Mouse (Mus musculus): ENCODE data around the gene Fbxl17. TPM values are rescaled to one million over a fixed set of nuclear protein-coding genes. Genes with fewer than 3 reads are reported as not detected.

Fbxl17 gene
- total and polyA plus RNA-seq, 3 experiments: 5.0 to 9.7 TPM; not detected in 1

DNA sequence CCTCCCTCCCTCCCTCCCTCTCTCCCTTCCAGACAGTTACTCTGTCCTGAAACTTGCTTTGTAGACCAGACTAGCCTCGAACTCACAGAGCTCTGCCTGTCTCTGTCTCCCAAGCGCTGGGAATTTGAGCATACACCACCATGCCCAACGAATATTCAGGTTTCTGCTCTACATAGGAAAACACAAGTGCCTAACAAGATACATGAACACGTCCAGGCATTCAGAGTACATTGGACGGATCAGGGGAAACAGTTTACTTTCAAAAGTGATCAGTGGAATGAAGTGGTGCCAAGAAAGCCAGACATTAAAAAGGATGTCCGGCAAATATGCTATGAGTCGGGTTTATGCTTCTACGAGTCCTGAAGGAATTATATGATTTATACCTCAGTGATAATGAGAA lies 263.6 kb downstream of the Fbxl17 start:
- Histone ChIP-seq H3K27ac (ENCODE audit: control insufficient read depth, low read depth, low read length) (no peak overlapping the region), H3K79me2 (ENCODE audit: control insufficient read depth, insufficient read depth, low read length, poor library complexity) (no peaks in the 10 kb centered on the region), H3K9ac (ENCODE audit: control insufficient read depth, low read depth, low read length, poor library complexity, severe bottlenecking) (no peak overlapping the region), H3K27me3 (ENCODE audit: control insufficient read depth in 1 of 2, insufficient read depth in 2 of 2, low read length in 2 of 2) (no peaks in the 10 kb centered on the region), H3K9me3 (replicated peaks; ENCODE audit: insufficient read depth, low read length) (no peaks in the 10 kb centered on the region), H3K4me1 (ENCODE audit: control insufficient read depth in 1 of 2, insufficient read depth in 2 of 2, low read length in 2 of 2) (no peaks in the 10 kb centered on the region), H3K4me3 (ENCODE audit: control insufficient read depth in 1 of 2, insufficient read depth in 1 of 2, low read depth in 2 of 2, low read length in 2 of 2) (no peak overlapping the region), H3K36me3 (ENCODE audit: control insufficient read depth in 1 of 2, insufficient read depth in 2 of 2, low read length in 2 of 2) (no peaks in the 10 kb centered on the region)
- no peak for TF ChIP-seq JUND (IDR thresholded peaks at IDR 0.05; ENCODE audit: low read depth, low read length)
- no peak for TF ChIP-seq ZKSCAN1 (IDR thresholded peaks at IDR 0.05; ENCODE audit: low read depth, low read length)
- no peak for TF ChIP-seq MAX (IDR thresholded peaks at IDR 0.05; ENCODE audit: low read length)
- no peak for TF ChIP-seq MAZ (IDR thresholded peaks at IDR 0.05; ENCODE audit: low read depth, low read length)
- no peak for TF ChIP-seq GABPA (IDR thresholded peaks at IDR 0.05; ENCODE audit: low read depth, low read length)
- TF ChIP-seq EP300 (IDR thresholded peaks at IDR 0.05; ENCODE audit: low read depth in 1 of 2, low read length in 2 of 2): no peak
- DNase-seq (ENCODE audit: low read depth, low spot score): no peak

DNA sequence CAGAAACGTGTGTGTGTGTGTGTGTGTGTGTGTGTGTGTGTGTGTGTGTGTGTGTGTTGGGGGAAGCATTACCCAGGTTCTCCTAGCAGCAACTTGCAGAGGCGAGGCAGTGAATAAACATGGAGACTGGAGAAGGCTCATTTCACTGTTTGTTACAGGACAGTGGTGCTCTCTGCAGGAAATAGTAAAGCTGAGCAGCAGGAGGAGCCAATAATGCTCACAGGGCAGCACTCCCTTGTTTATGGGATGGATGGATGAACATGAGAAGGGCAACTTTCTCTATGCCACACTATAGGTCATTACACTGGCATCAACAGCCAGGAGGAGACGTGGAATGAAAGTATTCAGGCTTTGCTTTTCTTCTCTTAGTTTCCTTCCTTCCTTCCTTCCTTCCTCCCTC lies 264.0 kb downstream of the Fbxl17 start:
- H3K27me3 ChIP-seq (ENCODE audit: control insufficient read depth in 1 of 2, insufficient read depth in 2 of 2, low read length in 2 of 2): no peaks in the 10 kb centered on the region
- TF ChIP-seq USF1 (IDR thresholded peaks at IDR 0.05; ENCODE audit: low read depth, low read length) (no peak), NELFE (IDR thresholded peaks at IDR 0.05; ENCODE audit: low read depth, low read length) (no peak), GATA1 (IDR thresholded peaks at IDR 0.05; ENCODE audit: low read depth, low read length) (no peak), HCFC1 (IDR thresholded peaks at IDR 0.05; ENCODE audit: low read depth, low read length) (no peak)
- H3K27ac ChIP-seq (ENCODE audit: control insufficient read depth, low read depth, low read length): no peak overlapping the region
- no peaks in the 10 kb centered on the region for H3K9me3 ChIP-seq (replicated peaks; ENCODE audit: insufficient read depth, low read length)
- no peaks in the 10 kb centered on the region for H3K36me3 ChIP-seq (ENCODE audit: control insufficient read depth in 1 of 2, insufficient read depth in 2 of 2, low read length in 2 of 2)
- H3K4me3 ChIP-seq (ENCODE audit: control insufficient read depth in 1 of 2, insufficient read depth in 1 of 2, low read depth in 2 of 2, low read length in 2 of 2): no peak overlapping the region
- no peaks in the 10 kb centered on the region for H3K4me1 ChIP-seq (ENCODE audit: control insufficient read depth in 1 of 2, insufficient read depth in 2 of 2, low read length in 2 of 2)
- no peak for DNase-seq (ENCODE audit: low read depth, low spot score)
- no peak overlapping the region for H3K9ac ChIP-seq (ENCODE audit: control insufficient read depth, low read depth, low read length, poor library complexity, severe bottlenecking)
- H3K79me2 ChIP-seq (ENCODE audit: control insufficient read depth, insufficient read depth, low read length, poor library complexity): no peaks in the 10 kb centered on the region

DNA sequence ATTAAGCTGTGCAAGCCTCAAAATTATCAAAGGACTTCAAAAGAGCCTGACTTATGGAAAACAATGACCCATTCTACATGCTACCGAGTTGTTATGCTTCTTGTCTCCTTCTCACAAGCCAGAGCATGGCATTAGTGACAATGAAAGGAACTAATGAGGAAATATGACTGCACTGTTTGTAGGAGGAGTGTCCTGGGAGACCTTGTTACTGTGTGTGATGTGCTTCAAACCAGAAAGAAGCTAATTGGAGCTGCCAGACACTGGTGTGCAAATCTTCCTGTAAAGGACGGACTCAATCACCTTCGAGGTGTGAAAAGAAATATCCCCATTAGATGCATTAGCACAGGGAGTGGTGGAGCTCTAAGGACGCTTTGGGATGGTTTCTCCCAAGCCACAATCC lies 270.7 kb downstream of the Fbxl17 start:
- DNase-seq (ENCODE audit: low read depth, low spot score): no peak
- Histone ChIP-seq H3K36me3 (ENCODE audit: control insufficient read depth in 1 of 2, insufficient read depth in 2 of 2, low read length in 2 of 2) (no peaks in the 10 kb centered on the region), H3K4me1 (ENCODE audit: control insufficient read depth in 1 of 2, insufficient read depth in 2 of 2, low read length in 2 of 2) (no peaks in the 10 kb centered on the region), H3K27me3 (ENCODE audit: control insufficient read depth in 1 of 2, insufficient read depth in 2 of 2, low read length in 2 of 2) (no peaks in the 10 kb centered on the region), H3K9me3 (replicated peaks; ENCODE audit: insufficient read depth, low read length) (no peaks in the 10 kb centered on the region), H3K27ac (ENCODE audit: control insufficient read depth, low read depth, low read length) (no peak overlapping the region), H3K4me3 (ENCODE audit: control insufficient read depth in 1 of 2, insufficient read depth in 1 of 2, low read depth in 2 of 2, low read length in 2 of 2) (no peak overlapping the region), H3K9ac (ENCODE audit: control insufficient read depth, low read depth, low read length, poor library complexity, severe bottlenecking) (no peak overlapping the region), H3K79me2 (ENCODE audit: control insufficient read depth, insufficient read depth, low read length, poor library complexity) (no peaks in the 10 kb centered on the region)
- TF ChIP-seq TAL1 (IDR thresholded peaks at IDR 0.05; ENCODE audit: low read length): no peak
- no peak for TF ChIP-seq TCF12 (IDR thresholded peaks at IDR 0.05; ENCODE audit: low read depth, low read length)
- no peak for TF ChIP-seq MAZ (IDR thresholded peaks at IDR 0.05; ENCODE audit: low read depth, low read length)
- no peak for TF ChIP-seq MAX (IDR thresholded peaks at IDR 0.05; ENCODE audit: low read length)
- TF ChIP-seq GABPA (IDR thresholded peaks at IDR 0.05; ENCODE audit: low read depth, low read length): no peak
- TF ChIP-seq USF1 (IDR thresholded peaks at IDR 0.05; ENCODE audit: low read depth, low read length): no peak
- no peak for TF ChIP-seq TBP (IDR thresholded peaks at IDR 0.05; ENCODE audit: low read depth, low read length)
- no peak for TF ChIP-seq JUND (IDR thresholded peaks at IDR 0.05; ENCODE audit: low read depth, low read length)
- TF ChIP-seq KAT2A (conservative IDR thresholded peaks at IDR 0.05; ENCODE audit: low read depth, low read length): no peak
- no peak for TF ChIP-seq MYB (IDR thresholded peaks at IDR 0.05; ENCODE audit: low read depth, low read length)
- TF ChIP-seq POLR2AphosphoS5 (IDR thresholded peaks at IDR 0.05; ENCODE audit: borderline replicate concordance, low read depth, low read length): no peak
- TF ChIP-seq POLR2AphosphoS2 (IDR thresholded peaks at IDR 0.05; ENCODE audit: low read length): no peak
- TF ChIP-seq CHD1 (IDR thresholded peaks at IDR 0.05; ENCODE audit: low read depth, low read length): no peak
- TF ChIP-seq ETS1 (IDR thresholded peaks at IDR 0.05; ENCODE audit: low read depth, low read length): no peak
- TF ChIP-seq ZNF384 (IDR thresholded peaks at IDR 0.05; ENCODE audit: low read depth, low read length): no peak
- no peak for TF ChIP-seq SMC3 (IDR thresholded peaks at IDR 0.05; ENCODE audit: low read depth, low read length)

All from MEL (cell line).